Mouse (Mus musculus): ENCODE data around the gene Mia3.
"Not testable (repeated sequence)": the region's sequence is repeated elsewhere in the genome, so short reads cannot be mapped to it uniquely, and the experiment has no call there.

Gene Mia3

DNA sequence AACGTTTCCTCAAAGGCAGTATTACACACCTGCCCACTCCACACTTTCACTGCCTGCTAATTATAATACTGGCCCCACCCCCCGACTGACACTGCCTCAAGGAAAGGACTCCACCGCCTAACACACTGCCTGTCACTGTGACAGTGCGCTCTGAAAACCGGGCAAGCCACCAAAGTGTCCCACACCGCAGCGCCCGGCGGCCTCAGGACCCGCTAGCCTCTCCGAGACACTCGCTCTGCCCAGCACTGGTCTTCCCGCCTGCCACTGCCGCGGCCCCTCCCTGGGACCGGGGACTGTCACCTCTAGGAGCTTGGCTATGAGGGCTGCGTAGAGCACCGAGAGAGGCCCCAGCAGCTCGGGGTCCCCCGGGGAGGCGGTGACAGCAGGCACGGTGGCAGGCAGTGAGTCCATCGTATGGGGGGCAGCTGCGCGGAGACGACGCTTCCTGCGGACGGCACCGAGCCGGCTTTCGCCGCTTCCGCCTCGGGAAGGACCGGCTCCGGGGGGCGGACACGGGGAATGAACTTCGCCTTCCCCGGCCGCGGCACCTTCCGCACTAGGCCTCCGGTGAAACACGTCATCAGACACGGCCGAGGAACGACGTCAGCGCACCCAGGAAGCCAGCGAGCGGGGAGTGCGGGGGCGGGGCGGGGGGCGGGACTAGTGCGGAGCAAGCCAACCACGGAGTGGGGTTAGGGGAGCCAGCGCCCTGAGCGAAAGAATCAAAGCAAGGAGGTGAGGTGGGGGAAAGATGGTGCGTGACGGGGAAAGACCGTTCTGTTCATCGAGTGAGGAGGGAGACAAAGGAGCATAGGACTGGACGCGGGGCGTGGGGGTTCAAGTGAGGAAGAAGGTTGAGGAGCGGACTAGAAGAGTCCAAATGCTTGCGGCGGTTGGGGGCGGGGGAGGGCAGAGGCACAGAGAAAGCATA, 24.2 kb downstream of the Mia3 start:
- peak; percentile 87 for DNase-seq

DNA sequence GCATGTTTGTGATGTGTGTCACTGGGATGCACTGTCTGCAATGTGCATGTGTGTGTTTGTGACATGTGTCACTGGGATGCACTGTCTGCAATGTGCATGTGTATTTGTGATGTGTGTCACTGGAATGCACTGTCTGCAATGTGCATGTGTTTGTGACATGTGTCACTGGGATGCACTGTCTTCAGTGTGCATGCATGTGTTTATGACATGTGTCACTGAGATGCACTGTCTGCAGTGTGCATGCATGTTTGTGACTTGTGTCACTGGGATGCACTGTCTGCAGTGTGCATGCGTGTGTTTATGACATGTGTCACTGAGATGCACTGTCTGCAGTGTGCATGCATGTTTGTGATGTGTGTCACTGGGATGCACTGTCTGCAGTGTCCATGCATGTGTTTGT, 26.5 kb downstream of the Mia3 start:
- DNase-seq = not testable (repeated sequence)

DNA sequence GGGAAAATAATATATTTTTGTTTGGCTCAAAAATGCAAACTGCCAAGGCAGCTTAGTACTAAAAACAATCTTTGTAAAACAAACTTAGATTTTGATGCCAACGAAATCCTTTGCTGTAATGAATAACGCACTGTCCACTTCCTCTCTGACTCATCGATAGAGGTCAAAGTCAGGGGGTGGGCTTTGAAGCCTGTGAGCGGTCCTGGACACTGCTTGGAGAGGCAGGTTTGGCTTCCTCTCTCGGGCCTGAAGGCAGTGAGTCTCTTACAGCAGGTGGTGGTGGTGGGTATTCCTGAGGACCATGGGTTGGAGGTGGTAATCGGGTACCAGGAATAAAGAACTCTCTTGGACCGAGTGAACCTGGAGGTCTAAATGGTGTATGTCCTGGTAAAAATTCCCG, 42.2 kb downstream of the Mia3 start:
- DNase-seq = no peak

DNA sequence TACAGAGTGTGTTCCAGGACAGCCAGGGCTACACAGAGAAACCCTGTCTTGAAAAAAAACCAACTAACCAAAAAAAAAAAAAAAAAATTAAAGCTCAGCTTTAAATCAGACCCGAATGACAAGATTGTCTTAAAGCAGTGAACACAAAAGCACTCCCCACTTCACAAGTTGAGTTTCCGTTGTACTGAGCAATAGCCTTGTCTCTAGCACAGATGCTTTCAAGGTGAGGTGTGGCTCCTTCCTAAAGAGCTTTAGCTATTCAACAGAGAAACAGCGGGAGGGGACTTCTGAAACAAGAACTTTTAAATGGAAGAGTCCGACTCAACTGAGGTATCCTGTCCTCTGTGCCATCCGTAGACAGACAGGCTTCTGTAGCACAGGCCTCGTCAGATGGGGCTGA, 44.9 kb downstream of the Mia3 start:
- DNase-seq = no peak

DNA sequence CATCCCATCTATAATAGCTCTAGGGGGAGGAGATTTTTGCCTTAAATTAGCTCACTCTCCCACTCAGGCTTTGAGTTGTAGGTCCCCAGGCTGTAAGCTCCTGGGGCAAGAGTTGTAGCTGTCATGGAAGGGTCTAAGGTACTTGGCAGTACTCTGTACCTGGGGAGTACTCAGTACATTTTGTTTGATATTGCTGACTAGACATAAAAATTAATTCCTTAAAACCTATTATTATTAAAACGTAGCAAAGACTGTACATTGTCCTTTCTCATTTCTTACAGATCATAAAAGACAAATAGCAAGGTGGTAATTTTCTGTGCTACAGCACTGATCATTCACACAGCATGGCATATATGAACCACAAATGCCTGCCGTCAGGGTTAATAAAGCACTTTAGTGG, 45.4 kb downstream of the Mia3 start:
- DNase-seq = no peak

DNA sequence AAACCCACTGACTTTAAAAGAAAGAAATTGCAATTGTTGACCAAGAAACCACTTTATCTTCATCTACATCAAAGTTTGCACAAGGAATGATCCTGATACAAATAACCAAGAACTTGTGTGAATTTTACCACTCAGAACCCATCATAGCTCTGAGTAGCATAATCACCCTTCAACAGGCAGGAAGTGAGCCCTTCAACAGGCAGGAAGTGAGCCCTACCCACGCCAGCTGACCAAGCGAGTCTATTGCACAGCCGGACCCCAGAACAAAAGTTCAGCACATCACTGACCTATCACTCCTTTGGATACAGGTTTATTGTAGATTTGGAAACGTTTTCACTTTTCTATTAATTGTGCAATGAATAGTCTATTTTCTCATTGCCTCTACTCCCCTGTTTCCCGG, 46.9 kb downstream of the Mia3 start:
- not testable (repeated sequence) for DNase-seq

DNA sequence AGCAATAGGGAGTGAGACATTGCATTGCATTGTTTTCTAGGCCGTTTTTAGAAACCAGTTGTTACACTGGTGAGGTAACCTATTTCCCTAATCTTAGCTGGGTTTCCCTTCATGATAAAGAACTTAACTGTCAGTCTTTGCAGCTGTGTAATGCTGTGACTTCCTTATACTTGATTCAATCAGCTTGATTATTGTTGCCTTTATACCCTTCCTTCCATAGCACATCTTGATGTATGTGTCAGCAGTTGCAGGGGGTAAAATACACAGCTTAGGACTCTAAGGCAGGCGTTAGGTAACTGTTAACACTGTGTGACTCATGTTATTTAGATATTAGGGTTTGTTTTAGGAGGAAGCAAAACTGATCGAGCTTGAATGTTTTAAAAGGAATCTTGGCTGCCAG, 48.6 kb downstream of the Mia3 start:
- DNase-seq = no peak

DNA sequence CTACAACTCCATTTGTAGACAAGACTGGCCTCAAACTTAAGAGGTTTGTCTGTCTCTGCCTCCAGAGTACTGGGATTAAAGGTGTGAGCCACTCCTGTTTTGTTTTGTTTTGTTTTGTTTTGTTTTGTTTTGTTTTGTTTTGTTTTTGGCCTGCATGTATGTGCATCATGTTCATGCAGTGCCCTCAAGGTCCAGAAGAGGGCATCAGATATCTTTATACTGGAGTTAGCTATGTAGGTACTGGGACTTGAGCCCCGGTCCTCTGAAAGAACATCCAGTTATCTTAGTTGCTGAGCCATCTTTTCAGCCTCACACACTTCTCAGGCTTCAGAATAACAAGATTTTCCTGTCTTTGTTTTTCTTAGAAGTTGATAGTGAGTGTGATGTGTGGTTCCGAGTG, 53.6 kb downstream of the Mia3 start:
- DNase-seq = no peak

DNA sequence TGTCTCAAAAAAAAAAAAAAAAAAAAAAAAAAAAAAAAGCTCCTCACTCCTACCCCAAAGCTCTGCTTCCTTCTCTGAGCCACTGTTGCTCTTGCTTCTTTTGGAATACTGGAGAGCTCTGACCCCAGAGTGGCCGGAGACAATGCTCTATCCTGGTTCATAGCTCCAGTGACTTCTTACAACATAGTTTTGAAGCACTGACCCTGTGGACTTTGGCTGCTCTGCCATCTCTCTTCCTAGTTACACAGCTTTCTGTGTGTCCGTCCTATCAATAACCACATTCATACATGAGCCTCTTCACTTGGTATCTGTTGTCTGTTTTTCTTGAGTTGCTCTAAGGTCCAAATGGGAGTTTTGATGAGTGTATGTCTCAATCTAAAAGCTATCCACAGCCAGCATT, 57.3 kb downstream of the Mia3 start:
- DNase-seq = no peak

DNA sequence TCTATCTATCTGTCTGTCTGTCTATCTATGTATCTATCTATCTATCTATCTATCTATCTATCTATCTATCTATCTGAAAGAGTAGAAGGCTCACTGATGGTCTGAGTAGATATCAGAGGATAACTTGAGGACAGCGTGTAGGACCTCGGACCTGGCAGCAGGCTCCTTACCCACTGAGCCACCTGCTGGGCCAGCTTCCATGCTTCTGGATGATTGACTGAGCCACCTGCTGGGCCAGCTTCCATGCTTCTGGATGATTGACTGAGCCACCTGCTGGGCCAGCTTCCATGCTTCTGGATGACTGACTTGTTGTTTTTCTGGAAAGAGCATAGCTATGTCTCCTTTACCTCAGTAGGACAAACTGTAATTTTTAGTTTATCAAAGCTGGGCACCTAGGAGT, 59.8 kb downstream of the Mia3 start:
- not testable (repeated sequence) for DNase-seq

DNA sequence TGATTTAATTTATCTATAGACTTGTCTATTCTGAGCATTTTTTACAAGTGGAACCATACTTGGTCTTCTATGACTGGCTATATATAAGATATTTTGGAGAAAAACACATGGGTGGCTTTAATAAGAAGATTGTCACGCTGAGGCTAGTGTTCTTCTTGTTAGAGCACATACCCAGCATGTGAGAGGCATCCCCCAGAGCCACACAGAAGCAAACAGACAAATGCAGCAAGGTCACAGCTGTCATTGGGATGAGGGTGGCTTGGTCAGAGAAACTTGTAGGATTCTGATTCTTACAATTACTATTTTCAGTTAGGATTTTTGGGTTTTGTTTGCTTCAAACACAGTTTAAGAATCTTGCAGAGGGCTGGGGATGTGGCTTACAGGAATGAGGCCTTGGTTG, 60.9 kb downstream of the Mia3 start:
- no peak for DNase-seq

DNA sequence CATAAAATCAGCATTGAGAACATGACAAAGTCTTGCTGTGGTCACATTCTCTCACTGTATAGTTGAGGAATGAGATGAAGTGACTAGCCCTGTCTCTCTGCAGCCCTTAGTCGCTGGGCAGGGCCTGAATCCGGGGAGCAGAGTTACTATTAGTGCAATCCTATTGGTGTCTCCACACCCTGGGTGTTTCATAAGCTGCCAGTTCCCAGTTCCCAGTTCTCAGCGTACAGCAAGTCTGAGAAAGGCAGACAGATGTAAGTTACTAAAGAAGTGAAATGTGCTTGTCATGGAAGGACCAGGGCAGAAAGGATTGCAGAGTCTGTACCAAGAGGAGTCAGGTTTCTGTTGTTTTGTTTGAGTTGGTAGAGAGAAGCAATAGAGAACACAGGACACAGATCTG, 61.8 kb downstream of the Mia3 start:
- no peak for DNase-seq

DNA sequence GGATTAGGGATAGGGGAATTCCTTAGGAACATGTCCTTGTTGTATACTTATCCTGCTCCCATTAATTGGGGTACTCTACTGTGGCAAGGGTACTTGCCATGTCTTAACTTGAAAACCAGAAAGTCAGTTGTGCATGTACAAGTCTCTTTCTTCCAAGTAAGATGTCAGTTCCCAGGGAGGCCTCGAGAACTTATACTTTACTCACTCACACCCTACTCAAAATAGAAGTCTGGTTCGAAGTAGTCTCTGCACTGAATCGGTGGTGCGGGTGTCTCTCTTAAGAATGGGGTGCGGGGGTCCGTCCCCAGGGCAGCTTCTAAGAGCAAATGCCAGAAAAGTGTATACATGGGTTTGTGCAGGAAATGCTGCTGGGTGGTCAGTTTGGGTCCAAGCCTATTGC, 70.2 kb downstream of the Mia3 start:
- DNase-seq = peak; percentile 95

DNA sequence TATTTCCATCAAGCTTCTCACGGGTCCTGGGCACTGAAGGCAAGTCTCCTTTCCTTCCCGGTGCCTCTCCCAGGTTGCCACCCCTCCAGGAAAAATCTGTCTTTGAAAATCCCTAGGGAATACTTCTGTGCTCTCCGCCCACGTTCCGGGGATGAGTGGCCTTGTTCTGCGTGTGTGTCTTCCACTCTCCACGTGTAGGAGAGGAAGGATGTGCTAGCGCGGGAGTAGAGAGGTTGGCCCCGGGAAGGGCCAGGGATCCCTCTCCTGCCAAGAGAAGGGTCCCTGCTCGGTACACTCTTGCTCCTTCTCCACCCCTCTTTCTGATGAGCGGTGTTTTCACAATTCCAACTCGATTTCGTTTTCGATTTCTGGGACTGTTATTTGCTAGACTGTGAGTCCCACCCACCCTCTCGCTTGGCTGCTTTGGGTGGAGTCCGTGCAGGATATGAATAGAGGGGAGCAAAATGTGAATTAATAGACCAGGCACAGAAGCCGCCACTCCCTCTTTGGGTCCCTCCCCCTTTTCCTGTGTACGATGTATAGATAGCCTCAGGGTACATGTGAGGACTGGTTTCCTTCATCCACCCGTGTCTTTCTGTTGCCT, 71.4 kb downstream of the Mia3 start:
- DNase-seq = peak; percentile 52

DNA sequence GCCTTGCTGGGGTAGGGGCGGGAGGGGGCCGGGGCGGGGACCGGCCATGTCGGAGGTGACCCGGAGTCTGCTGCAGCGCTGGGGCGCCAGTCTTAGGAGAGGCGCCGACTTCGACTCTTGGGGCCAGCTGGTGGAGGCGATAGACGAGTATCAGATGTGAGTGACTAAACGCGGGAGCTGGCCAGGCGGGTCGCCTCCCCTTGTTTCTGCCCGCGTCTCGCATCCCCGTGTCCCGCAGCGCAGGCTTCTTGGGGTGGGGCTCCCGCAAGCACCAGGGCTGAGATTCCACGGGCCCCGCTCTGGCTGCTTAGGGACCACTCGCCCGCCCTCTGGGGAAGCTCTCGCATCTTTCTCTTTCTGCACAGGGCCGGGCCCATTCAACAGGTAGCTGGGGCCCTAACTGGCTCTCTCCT, 71.9 kb downstream of the Mia3 start:
- no peak for DNase-seq

DNA sequence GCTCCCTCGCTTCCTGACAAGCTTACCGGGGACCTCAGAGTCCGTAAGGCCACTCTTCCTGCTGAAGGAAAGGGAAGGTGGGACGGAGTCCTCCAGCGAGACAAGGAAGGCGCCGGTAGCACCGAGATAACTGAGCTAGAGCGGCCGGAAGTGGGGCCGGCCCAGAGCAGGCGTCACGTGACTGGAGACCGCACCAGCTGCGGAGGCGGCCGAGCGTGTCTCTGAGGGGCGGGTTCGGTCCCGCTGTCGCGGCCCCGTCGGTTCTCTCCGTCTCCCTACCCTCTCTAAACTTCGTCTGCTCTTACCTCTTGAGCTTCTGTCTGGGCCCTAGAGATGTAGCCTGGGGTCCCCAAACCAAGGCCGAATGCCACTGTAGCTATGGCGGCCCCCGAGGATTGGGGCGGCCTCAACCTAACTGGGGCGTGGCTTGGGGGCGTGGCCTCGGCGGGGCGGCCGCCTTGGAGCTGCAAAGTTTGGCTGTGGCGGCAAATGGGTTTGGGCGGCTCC, 72.4 kb downstream of the Mia3 start, which contains the start of gene Brox:
TSS of gene Brox (minus strand) at position 393 of the 507 bp plus-strand sequence.
- DNase-seq = peak; percentile 93

DNA sequence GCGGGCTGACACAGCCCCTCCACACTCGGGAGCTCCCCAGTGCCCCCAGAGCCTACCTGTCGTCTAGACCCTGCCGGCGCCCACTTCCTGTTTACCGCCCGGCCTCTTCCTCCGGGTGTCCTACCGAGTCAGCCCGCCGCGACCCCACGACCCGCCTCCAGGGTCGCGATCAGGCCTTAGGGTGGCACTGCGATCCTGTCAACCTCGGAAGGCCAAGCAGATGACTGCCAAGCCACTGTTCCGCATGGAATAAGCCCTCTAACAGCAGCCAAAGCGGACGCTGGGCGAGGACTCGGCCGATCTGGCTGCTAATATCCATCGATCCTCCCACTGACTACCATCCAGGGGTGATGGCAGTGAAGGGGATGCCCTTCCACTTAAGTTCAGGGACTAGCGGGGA, 72.9 kb downstream of the Mia3 start, which contains the start of gene Aida:
TSS of gene Aida (plus strand) at position 126 of the 400 bp plus-strand sequence.
- DNase-seq = peak; percentile 39

DNA sequence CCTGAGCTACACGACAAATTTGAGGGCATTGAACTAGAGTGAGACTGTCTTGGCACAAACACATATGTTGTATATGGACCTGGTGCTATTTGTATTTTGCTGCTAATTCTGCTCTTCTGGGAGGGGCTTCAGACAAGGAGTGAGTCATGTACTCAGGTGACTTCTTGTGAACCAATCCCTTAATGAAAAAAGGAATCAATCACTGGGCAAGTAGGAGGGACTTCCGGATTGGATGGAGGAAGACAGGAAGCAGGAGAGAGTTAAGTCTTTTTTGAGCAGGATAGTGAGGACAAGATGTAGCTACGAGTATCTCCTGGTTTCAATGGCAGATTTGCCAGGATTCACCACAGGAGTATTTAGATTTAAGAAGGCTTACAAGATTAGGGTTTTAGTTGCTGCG, 79.8 kb downstream of the Mia3 start:
- no peak for DNase-seq

DNA sequence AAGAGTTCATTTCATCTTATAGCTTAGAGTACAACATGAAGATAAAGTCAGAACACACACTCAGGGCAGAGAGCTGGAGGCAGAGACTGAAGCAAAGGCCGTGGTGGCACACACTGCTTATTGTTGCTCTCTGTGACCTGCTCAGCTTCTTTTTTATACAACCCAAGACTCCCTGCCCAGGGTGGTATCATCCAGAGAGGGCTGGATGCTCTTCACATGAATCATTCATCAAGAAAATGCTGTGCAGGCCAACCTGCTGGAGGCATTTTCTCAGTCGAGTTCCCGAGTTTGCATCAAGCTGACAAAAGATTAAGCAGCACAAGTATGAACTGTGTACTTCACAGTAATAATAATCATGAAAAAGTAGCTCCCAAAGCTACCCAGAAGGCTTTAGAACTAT, 81.0 kb downstream of the Mia3 start:
- DNase-seq = no peak

Measured in layer of hippocampus, adult 9-11 months (tissue).